Mouse (Mus musculus) erythroblast, embryonic 14.5 days (primary cell): ENCODE data around the gene Pdss2. TPM values are rescaled to one million over a fixed set of nuclear protein-coding genes. Genes with fewer than 3 reads are reported as not detected.

ENCODE experiments used
- H3K27me3 ChIP-seq: 2 replicates; pipeline ENCODE4 v1.6.1; 2012; ENCODE audit warnings: inconsistent platforms; ENCODE audit not compliant: control insufficient read depth
- H3K36me3 ChIP-seq: 2 replicates; pipeline ENCODE4 v1.6.1; 2012; ENCODE audit warnings: mild to moderate bottlenecking, inconsistent platforms; ENCODE audit not compliant: control insufficient read depth
- H3K4me1 ChIP-seq: 2 replicates; pipeline ENCODE4 v1.6.1; 2012; ENCODE audit warnings: inconsistent platforms; ENCODE audit not compliant: control insufficient read depth
- H3K4me3 ChIP-seq: replicated peaks from 2 replicates; pipeline ENCODE3; 2012; ENCODE audit warnings: moderate library complexity, mild to moderate bottlenecking, inconsistent platforms
- H3K9me3 ChIP-seq: 2 replicates; pipeline ENCODE4 v1.6.1; 2012; ENCODE audit warnings: low read length, inconsistent platforms, mixed read lengths; ENCODE audit not compliant: control insufficient read depth
- GATA1 ChIP-seq: IDR thresholded peaks from 2 replicates; pipeline ENCODE4 v1.6.1; 2012; ENCODE audit warnings: low read length, inconsistent platforms, mixed read lengths
- TAL1 ChIP-seq: IDR thresholded peaks from 3 replicates; pipeline ENCODE4 v1.6.1; 2012; ENCODE audit warnings: low read length, inconsistent platforms, mixed read lengths
- polyA plus RNA-seq: library from polyadenylated mRNA; stranded (reverse); fragments of >175 nt; gene quantifications from 2 replicates; pipeline ENCODE4 v1.2.3, GENCODE M21; 2012

The Pdss2 gene
- polyA plus RNA-seq, 1 experiment: 0.46 TPM

DNA sequence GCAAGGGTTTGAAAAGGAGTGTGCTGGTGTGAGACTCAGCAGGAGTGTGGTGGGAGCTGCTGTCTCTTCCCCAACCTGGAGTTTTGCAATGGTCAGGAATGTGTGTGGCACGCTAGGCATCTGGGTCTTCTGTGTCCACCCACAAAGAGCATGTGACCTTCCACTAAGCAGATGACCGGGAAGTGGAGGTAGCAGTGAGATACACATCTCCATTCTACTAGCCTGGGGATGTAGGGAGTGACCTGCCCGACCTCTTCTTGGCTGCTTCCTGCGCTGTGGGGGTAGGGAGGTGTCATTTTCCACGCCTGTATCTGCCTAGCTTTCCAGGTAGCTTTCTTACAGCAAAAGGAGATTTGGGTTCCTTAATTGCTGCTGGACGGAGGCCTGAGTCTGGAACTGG lies 268.3 kb downstream of the Pdss2 start:
- Histone ChIP-seq H3K4me3 (no peak overlapping the region), H3K27me3 (no peaks in the 10 kb centered on the region), H3K4me1 (peaks cover 3% of the 10 kb centered on the region; the same call in 1 of the 2 replicates), H3K36me3 (peaks cover 4% of the 10 kb centered on the region), H3K9me3 (no peaks in the 10 kb centered on the region)
- no peak for TF ChIP-seq TAL1
- TF ChIP-seq GATA1: no peak

DNA sequence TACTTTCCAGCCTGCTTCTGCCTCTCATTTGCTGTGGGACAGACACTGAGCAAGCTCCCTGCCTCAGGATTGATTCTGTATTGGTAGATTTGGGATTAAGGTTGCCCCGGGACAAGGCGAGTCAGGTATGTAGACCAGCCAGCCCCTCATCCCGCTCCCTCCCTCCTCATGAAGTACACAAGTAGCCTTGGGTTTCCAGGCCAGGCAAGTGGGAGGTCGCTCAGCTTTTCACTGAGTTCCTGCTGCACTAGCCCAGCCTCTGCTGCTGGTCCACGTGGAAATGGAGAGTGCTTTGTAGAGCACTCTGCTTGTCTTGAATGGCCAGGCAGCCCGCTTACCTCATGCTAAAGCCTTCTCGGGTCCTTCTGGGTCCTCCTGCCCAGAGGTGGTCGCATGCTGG lies 268.7 kb downstream of the Pdss2 start:
- peaks cover 3% of the 10 kb centered on the region; the same call in 1 of the 2 replicates for H3K4me1 ChIP-seq
- no peak overlapping the region for H3K4me3 ChIP-seq
- H3K9me3 ChIP-seq: no peaks in the 10 kb centered on the region
- TF ChIP-seq TAL1 (no peak), GATA1 (no peak)
- no peaks in the 10 kb centered on the region for H3K27me3 ChIP-seq
- peaks cover 6% of the 10 kb centered on the region for H3K36me3 ChIP-seq

DNA sequence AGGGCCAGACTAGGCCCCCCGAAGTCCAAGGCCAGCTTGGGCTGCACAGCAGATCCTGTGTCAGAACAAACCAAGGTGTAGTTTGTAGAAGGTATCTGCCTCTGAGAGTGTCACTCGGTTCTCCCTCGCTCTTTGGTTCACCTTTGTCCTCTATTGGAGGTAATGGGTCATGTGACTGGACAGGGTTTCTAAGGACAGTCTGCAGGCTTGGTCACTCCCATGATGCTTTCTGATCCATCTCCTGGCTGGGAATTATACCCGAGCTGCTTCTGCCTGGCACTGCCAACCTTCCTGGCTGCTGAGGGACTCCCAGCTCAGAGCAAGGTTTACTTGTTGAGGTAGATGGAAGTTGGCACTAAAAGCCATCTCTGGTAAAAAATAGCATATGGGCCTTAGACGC lies 269.6 kb downstream of the Pdss2 start:
- peaks cover 3% of the 10 kb centered on the region; the same call in 1 of the 2 replicates for H3K4me1 ChIP-seq
- H3K36me3 ChIP-seq: peaks cover 12% of the 10 kb centered on the region
- TF ChIP-seq GATA1: no peak
- no peak for TF ChIP-seq TAL1
- H3K27me3 ChIP-seq: no peaks in the 10 kb centered on the region
- no peak overlapping the region for H3K4me3 ChIP-seq
- H3K9me3 ChIP-seq: no peaks in the 10 kb centered on the region

DNA sequence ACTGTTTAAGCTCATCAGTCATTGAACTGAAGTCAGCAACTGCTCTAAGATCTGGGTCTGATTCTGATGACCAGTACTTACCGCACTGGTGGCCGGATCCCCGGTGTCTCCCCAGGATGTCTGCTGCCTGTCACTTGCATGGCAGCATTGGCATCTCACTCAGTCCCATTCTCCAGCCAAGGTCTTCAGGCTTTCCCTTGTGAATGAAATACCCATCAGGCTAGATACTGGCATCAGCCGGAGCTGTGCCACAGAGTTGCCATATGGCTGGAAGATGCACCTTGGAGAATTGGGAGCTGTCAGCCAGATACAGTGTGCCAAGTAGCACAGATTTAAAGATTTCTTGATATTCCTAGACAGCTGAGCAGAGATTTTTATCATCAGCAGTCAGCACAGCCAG lies 281.3 kb downstream of the Pdss2 start:
- Histone ChIP-seq H3K9me3 (no peaks in the 10 kb centered on the region), H3K4me1 (no peaks in the 10 kb centered on the region), H3K4me3 (no peak overlapping the region), H3K27me3 (no peaks in the 10 kb centered on the region), H3K36me3 (peaks cover 21% of the 10 kb centered on the region)
- TF ChIP-seq TAL1 (no peak), GATA1 (no peak)

DNA sequence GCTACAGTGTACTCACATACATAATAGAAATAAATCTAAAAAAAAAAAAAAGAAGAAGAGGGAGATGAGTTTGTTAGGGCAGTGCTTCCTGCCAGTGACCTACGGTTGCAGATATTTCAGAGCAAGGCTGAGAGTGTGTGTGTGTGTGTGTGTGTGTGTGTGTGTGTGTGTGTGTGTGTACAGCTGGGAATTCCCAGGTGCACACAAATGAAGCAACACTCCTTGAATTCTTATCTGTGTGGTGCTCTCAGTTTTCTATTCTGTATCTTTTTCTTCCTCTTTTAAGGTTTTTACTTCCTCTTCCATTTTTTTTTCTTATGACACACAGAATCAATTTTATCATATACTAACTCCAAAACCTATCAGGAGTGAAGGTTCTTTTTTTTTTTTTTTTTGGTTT lies 283.0 kb downstream of the Pdss2 start:
- TF ChIP-seq GATA1 (no peak), TAL1 (no peak)
- peaks cover 11% of the 10 kb centered on the region for H3K36me3 ChIP-seq
- no peaks in the 10 kb centered on the region for H3K4me1 ChIP-seq
- no peak overlapping the region for H3K4me3 ChIP-seq
- H3K27me3 ChIP-seq: no peaks in the 10 kb centered on the region
- H3K9me3 ChIP-seq: no peaks in the 10 kb centered on the region

DNA sequence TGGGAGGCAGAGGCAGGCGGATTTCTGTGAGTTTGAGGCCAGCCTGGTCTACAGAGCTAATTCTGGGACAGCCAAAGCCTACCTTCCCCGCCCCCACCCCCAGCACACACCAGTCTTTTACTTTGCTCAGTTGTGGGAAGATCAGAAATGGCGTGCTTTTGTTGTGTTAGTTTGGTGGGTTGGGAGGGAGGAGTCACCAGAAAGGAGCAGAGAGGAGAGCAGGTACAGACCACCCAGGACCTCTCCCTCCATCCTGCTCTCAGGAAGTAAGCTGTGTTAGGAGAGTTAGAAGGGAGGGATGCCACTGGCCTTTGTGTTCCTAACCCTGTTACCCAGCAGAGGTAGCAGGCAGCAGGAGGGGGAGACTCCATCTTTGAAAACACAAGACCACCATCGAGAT lies 285.8 kb downstream of the Pdss2 start:
- no peak for TF ChIP-seq TAL1
- TF ChIP-seq GATA1: no peak
- Histone ChIP-seq H3K36me3 (peaks cover 30% of the 10 kb centered on the region), H3K9me3 (no peaks in the 10 kb centered on the region; the same call in 1 of the 2 replicates), H3K4me1 (no peaks in the 10 kb centered on the region), H3K27me3 (no peaks in the 10 kb centered on the region), H3K4me3 (no peak overlapping the region)

DNA sequence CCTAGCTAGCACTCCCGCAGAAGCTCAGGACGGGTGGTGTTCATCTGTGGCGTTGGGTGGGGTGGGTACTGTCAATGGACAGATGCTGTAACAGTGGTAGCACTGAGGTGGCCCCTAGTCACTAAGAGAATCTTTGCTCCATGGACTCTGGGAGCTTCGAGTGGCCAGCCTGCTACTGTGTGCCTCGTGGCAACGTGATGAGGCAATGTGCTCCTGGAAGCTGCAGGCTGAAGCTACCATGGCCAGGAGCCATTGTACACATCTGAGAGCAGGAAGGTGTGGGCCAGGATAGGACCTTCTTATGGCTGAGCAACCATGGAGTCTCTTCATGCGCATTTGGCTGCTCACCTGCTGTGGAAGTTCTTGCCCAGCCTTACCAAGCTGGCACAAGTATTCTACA lies 287.9 kb downstream of the Pdss2 start:
- no peaks in the 10 kb centered on the region for H3K27me3 ChIP-seq
- H3K4me1 ChIP-seq: no peaks in the 10 kb centered on the region
- TF ChIP-seq GATA1 (no peak), TAL1 (no peak)
- no peaks in the 10 kb centered on the region; the same call in 1 of the 2 replicates for H3K9me3 ChIP-seq
- H3K4me3 ChIP-seq: no peak overlapping the region
- H3K36me3 ChIP-seq: peaks cover 35% of the 10 kb centered on the region

DNA sequence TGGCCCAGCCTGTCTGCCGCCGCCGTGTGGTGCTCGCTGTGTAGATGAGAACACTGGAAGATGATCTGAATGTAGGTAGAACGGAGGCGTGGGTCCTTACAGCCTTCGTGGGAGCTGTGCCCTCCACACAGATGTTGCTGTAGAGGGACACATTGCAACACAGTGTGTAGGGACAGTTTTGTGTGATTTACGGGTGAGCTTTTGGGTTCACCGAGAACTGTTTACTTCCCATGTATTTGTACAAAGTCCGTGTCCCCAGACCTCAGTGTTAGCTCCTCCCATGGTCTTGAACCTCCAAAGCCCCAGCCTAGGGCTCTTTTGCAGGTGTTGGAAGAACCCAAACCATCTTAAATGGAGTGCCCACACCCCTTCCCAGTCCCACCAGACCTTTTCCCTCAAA lies 291.7 kb downstream of the Pdss2 start:
- TF ChIP-seq GATA1: no peak
- no peak for TF ChIP-seq TAL1
- H3K4me1 ChIP-seq: no peaks in the 10 kb centered on the region

More for the DNA sequence above, 291.7 kb downstream of the Pdss2 start:
- Histone ChIP-seq H3K36me3 (peaks cover 32% of the 10 kb centered on the region), H3K4me3 (no peak overlapping the region), H3K27me3 (no peaks in the 10 kb centered on the region), H3K9me3 (no peaks in the 10 kb centered on the region; the same call in 1 of the 2 replicates)

Other genes starting within 250 kb of the Pdss2 start
- gene Sobp, start 47.0 kb upstream of the Pdss2 start, polyA plus RNA-seq: not detected in 2 replicates
- not detected in 2 replicates for gene 9030612E09Rik, start 46.8 kb upstream of the Pdss2 start, polyA plus RNA-seq